In genomic region chr9:85499006-85499405, GRCm38 (mm10) we compare ENCODE assay signal across 18 mouse cellular contexts.
"Had no signal": no experiment of that assay in that cellular context is flagged by ENCODE, and none has a peak within 500 bp of the region (broad histone marks: within the 10 kb centered on the region; RNA-seq: fewer than 3 reads in every experiment).

No protein-coding gene starts in this region.

- H3K9ac ChIP-seq: liver, embryonic 15.5 days; liver, postnatal 0 days; lung, embryonic 15.5 days; midbrain, embryonic 13.5 days; midbrain, embryonic 15.5 days; neural tube, embryonic 12.5 days; stomach, embryonic 15.5 days had no signal

- H3K36me3 ChIP-seq: liver, embryonic 15.5 days; lung, embryonic 15.5 days; midbrain, embryonic 13.5 days; midbrain, embryonic 15.5 days; neural tube, embryonic 12.5 days; stomach, embryonic 15.5 days had no signal

- H3K27ac ChIP-seq: liver, embryonic 15.5 days; lung, embryonic 15.5 days; macrophage; midbrain, embryonic 13.5 days; midbrain, embryonic 15.5 days; neural tube, embryonic 12.5 days; stomach, embryonic 15.5 days; stomach, postnatal 0 days had no signal

- H3K27me3 ChIP-seq: liver, embryonic 15.5 days; lung, embryonic 15.5 days; megakaryocyte, embryonic 14.5 days; midbrain, embryonic 15.5 days; neural tube, embryonic 12.5 days; stomach, embryonic 15.5 days had no signal

- H3K4me2 ChIP-seq: liver, embryonic 15.5 days; lung, embryonic 15.5 days; midbrain, embryonic 13.5 days; midbrain, embryonic 15.5 days; neural tube, embryonic 12.5 days; stomach, embryonic 15.5 days had no signal

- ATAC-seq: liver, postnatal 0 days; lung, postnatal 0 days; midbrain, embryonic 13.5 days; midbrain, embryonic 15.5 days had no signal

- H3K9me3 ChIP-seq: liver, embryonic 15.5 days; lung, embryonic 15.5 days; megakaryocyte, embryonic 14.5 days; midbrain, embryonic 13.5 days; midbrain, embryonic 15.5 days; neural tube, embryonic 12.5 days; stomach, embryonic 15.5 days had no signal

- H3K4me1 ChIP-seq: liver, embryonic 15.5 days; neural tube, embryonic 12.5 days; stomach, embryonic 15.5 days had no signal

- H3K4me3 ChIP-seq: liver, embryonic 15.5 days; lung, embryonic 15.5 days; megakaryocyte, embryonic 14.5 days; midbrain, embryonic 13.5 days; midbrain, embryonic 15.5 days; neural tube, embryonic 12.5 days; stomach, embryonic 15.5 days had no signal

- DNase-seq: liver, postnatal 0 days; lung, adult 2 months; lung, postnatal 14 days; lung, postnatal 36 days; right cerebral cortex, postnatal 14 days; thymus, adult 18-20 months; thymus, postnatal 14 days; thymus, postnatal 36 days had no signal
